27 mouse cellular contexts compared by ENCODE assay signal in genomic region chr1:164158571-164158970, GRCm38 (mm10). TPM values are rescaled to one million over a fixed set of nuclear protein-coding genes. Genes with fewer than 3 reads are reported as not detected.
"Had no signal": no experiment of that assay in that cellular context is flagged by ENCODE, and none has a peak within 500 bp of the region (broad histone marks: within the 10 kb centered on the region; RNA-seq: fewer than 3 reads in every experiment).

No protein-coding gene starts in this region.

- ATAC-seq: hindbrain, embryonic 16.5 days; inflammation-experienced regulatory T-cells, adult 6 months; intestine, embryonic 15.5 days; intestine, postnatal 0 days had no signal

- H3K4me2 ChIP-seq: heart, embryonic 12.5 days; hindbrain, embryonic 12.5 days; hindbrain, embryonic 14.5 days; intestine, embryonic 15.5 days; limb, embryonic 13.5 days; limb, embryonic 15.5 days; liver, embryonic 11.5 days; liver, embryonic 13.5 days had no signal

- H3K9ac ChIP-seq: heart, embryonic 12.5 days; hindbrain, embryonic 12.5 days; hindbrain, embryonic 14.5 days; intestine, embryonic 15.5 days; limb, embryonic 13.5 days; limb, embryonic 15.5 days; liver, embryonic 13.5 days had no signal

- H3K36me3 ChIP-seq: heart, embryonic 12.5 days; hindbrain, embryonic 10.5 days; hindbrain, embryonic 12.5 days; intestine, embryonic 15.5 days; limb, embryonic 13.5 days; limb, embryonic 15.5 days; liver, embryonic 13.5 days had no signal

- H3K27me3 ChIP-seq: heart, embryonic 12.5 days; hindbrain, embryonic 12.5 days; intestine, embryonic 15.5 days; limb, embryonic 13.5 days; limb, embryonic 15.5 days; liver, embryonic 13.5 days had no signal

- H3K4me3 ChIP-seq: heart, adult 2 months; heart, embryonic 12.5 days; hindbrain, embryonic 10.5 days; hindbrain, embryonic 12.5 days; intestine, embryonic 15.5 days; layer of hippocampus, adult 2 months; left cerebral cortex, adult 2 months; limb, embryonic 13.5 days; limb, embryonic 15.5 days; liver, embryonic 13.5 days had no signal

- DNase-seq: gastrocnemius, postnatal 14 days; heart, adult 2 months; heart, postnatal 10 days; heart, postnatal 4 days; kidney, adult 18-20 months; kidney, adult 8-10 months; kidney, postnatal 10 days; kidney, postnatal 25 days; kidney, postnatal 4 days; left cerebral cortex, postnatal 4 days; liver, embryonic 13.5 days had no signal

- H3K9me3 ChIP-seq: heart, embryonic 12.5 days; hindbrain, embryonic 10.5 days; hindbrain, embryonic 12.5 days; intestine, embryonic 15.5 days; limb, embryonic 13.5 days; limb, embryonic 15.5 days; liver, embryonic 13.5 days had no signal

- H3K27ac ChIP-seq: heart, adult 2 months; hindbrain, embryonic 10.5 days; hindbrain, embryonic 12.5 days; hindbrain, embryonic 14.5 days; intestine, embryonic 15.5 days; layer of hippocampus, adult 2 months; left cerebral cortex, adult 2 months; limb, embryonic 13.5 days; limb, embryonic 15.5 days; liver, embryonic 13.5 days had no signal

- H3K4me1 ChIP-seq: heart, embryonic 12.5 days; hindbrain, embryonic 10.5 days; hindbrain, embryonic 12.5 days; intestine, embryonic 15.5 days; limb, embryonic 13.5 days; limb, embryonic 15.5 days had no signal

RNA-seq across cellular contexts. Expression of gene F5, which starts 6.9 kb away (rescaled TPM):
- polyA plus RNA-seq: inflammation-experienced regulatory T-cells, adult 6 months had no signal

RNA-seq across cellular contexts. Expression of gene Selp, which starts 43.5 kb away (rescaled TPM):
- total RNA-seq: layer of hippocampus, adult 2 months; layer of hippocampus, postnatal 25 days; left cerebral cortex, adult 2 months; left cerebral cortex, postnatal 25 days had no signal
- polyA plus RNA-seq: frontal cortex, adult 2 months; heart, embryonic 12.5 days; hindbrain, embryonic 10.5 days; hindbrain, embryonic 12.5 days; hindbrain, embryonic 14.5 days; hindbrain, embryonic 16.5 days; limb, embryonic 13.5 days had no signal
